Mouse (Mus musculus) T-cell, adult 66 days (primary cell): Measurements from ENCODE around the gene Cmc2. TPM values are rescaled to one million over a fixed set of nuclear protein-coding genes. Genes with fewer than 3 reads are reported as not detected.

ENCODE experiments used
- total RNA-seq, 2 experiments: library from RNA; stranded (reverse); gene quantifications; 3 replicates in 1 of 2; 4 replicates in 1 of 2; pipeline ENCODE4 v1.2.4; 2023

Cmc2 gene
- 1 to 10 TPM; 7.5 to 9.3 TPM for total RNA-seq

GRCm38 (mm10) chr8:116921337-116922059, at the start of gene Cmc2, which contains the start of gene Cenpn:
Gene Cmc2, minus strand, starts transcription at chr8:116921455.
Gene Cenpn, plus strand, starts transcription at chr8:116921730.

GRCm38 (mm10) chr8:116943161-116943554, 21.9 kb upstream of the Cmc2 start, which contains the start of gene Atmin:
Gene Atmin, plus strand, starts transcription at chr8:116943393.

Other genes starting within 250 kb of the Cmc2 start
- gene Cdyl2, start 188.5 kb downstream of the Cmc2 start, total RNA-seq, result 10 to 100 TPM; 15.2 to 17.4 TPM
- gene Cenpn, start 275 bp upstream of the Cmc2 start, total RNA-seq, result 1 to 10 TPM; 2.6 to 5.0 TPM
- gene Atmin, start 21.9 kb upstream of the Cmc2 start, total RNA-seq, result 10 to 100 TPM; 19.4 to 22.1 TPM
- gene 1700030J22Rik, start 57.5 kb upstream of the Cmc2 start, total RNA-seq, result under 1 TPM in 1 of 2 experiments, not detected in 1; 0.39 TPM
- 1 to 10 TPM; 8.5 to 8.7 TPM for gene Gcsh, start 72.1 kb upstream of the Cmc2 start, total RNA-seq
- under 1 TPM in 1 of 2 experiments, not detected in 1; 0.09 TPM for gene Pkd1l2, start 161.0 kb upstream of the Cmc2 start, total RNA-seq
- not detected for gene Bco1, start 174.4 kb upstream of the Cmc2 start, total RNA-seq
- 10 to 100 TPM; 10.5 to 11.7 TPM for gene Gan, start 236.7 kb upstream of the Cmc2 start, total RNA-seq